8 mouse cellular contexts compared by ENCODE assay signal in genomic region chr11:116329314-116330210, GRCm38 (mm10). TPM values are rescaled to one million over a fixed set of nuclear protein-coding genes. Genes with fewer than 3 reads are reported as not detected.
DNase-seq lines count a peak whose midpoint lies in the region; ATAC-seq and TF ChIP-seq lines count a peak whose summit lies in the region.

No protein-coding gene starts in this region.

- peaks cover 16% of the 10 kb centered on the region for H3K27me3 ChIP-seq in intestine, embryonic 14.5 days (replicated peaks; ENCODE audit: control insufficient read depth, insufficient read depth, low read length)
- H3K27me3 ChIP-seq in intestine, postnatal 0 days (replicated peaks; ENCODE audit: control insufficient read depth, insufficient read depth, low read length) = peaks cover 10% of the 10 kb centered on the region
- peaks cover 41% of the 10 kb centered on the region for H3K27me3 ChIP-seq in embryonic facial prominence, embryonic 10.5 days (replicated peaks; ENCODE audit: low read depth, poor library complexity, severe bottlenecking)
- H3K27me3 ChIP-seq in kidney, embryonic 15.5 days = peaks cover 17% of the 10 kb centered on the region
- peaks cover 23% of the 10 kb centered on the region for H3K27me3 ChIP-seq in midbrain, embryonic 12.5 days

- 0 out of 2 replicates have a peak overlapping the region, but pooled peaks have one; percentile 7 for H3K9ac ChIP-seq in intestine, embryonic 14.5 days (ENCODE audit: low read length)
- H3K9ac ChIP-seq in intestine, postnatal 0 days (ENCODE audit: low read depth, low read length) = no peak overlapping the region
- no peak overlapping the region for H3K9ac ChIP-seq in kidney, embryonic 15.5 days
- H3K9ac ChIP-seq in midbrain, embryonic 12.5 days (replicated peaks) = peak overlapping the region; percentile 12

- no peaks in the 10 kb centered on the region for H3K9me3 ChIP-seq in intestine, embryonic 14.5 days (ENCODE audit: control insufficient read depth, low read length)
- no peaks in the 10 kb centered on the region for H3K9me3 ChIP-seq in intestine, postnatal 0 days (ENCODE audit: control insufficient read depth)
- no peaks in the 10 kb centered on the region for H3K9me3 ChIP-seq in embryonic facial prominence, embryonic 10.5 days
- no peaks in the 10 kb centered on the region for H3K9me3 ChIP-seq in kidney, embryonic 15.5 days (replicated peaks)
- no peaks in the 10 kb centered on the region for H3K9me3 ChIP-seq in midbrain, embryonic 12.5 days

- no peak overlapping the region for H3K27ac ChIP-seq in intestine, embryonic 14.5 days (ENCODE audit: low read depth)
- no peak overlapping the region for H3K27ac ChIP-seq in intestine, postnatal 0 days (ENCODE audit: low read depth, low read length)
- peak overlapping the region; percentile 78 for H3K27ac ChIP-seq in embryonic facial prominence, embryonic 10.5 days (replicated peaks)
- peak overlapping the region; percentile 64 for H3K27ac ChIP-seq in kidney, embryonic 15.5 days
- H3K27ac ChIP-seq in midbrain, embryonic 12.5 days (replicated peaks) = peak overlapping the region; percentile 86

- WGBS in intestine, embryonic 14.5 days = 52% methylated on average over 18 of the region's 18 CpGs
- 53% methylated on average over 18 of the region's 18 CpGs for WGBS in intestine, postnatal 0 days
- WGBS in embryonic facial prominence, embryonic 10.5 days = 45% methylated on average over 18 of the region's 18 CpGs
- WGBS in kidney, embryonic 15.5 days = 50% methylated on average over 18 of the region's 18 CpGs
- 40% methylated on average over 18 of the region's 18 CpGs for WGBS in midbrain, embryonic 12.5 days

- no peak for ATAC-seq in intestine, embryonic 14.5 days (replicated peaks; ENCODE audit: low FRiP score, low TSS enrichment, low read depth)
- ATAC-seq in intestine, postnatal 0 days = no peak
- no peak for ATAC-seq in kidney, embryonic 15.5 days (replicated peaks; ENCODE audit: low FRiP score)
- ATAC-seq in midbrain, embryonic 12.5 days (ENCODE audit: low FRiP score, low read depth) = peak; percentile 69

- TF ChIP-seq CTCF in intestine, postnatal 0 days (IDR thresholded peaks at IDR 0.05; ENCODE audit: low read depth) = no peak

- no peak overlapping the region for H3K4me3 ChIP-seq in intestine, embryonic 14.5 days (ENCODE audit: low read depth, low read length)
- H3K4me3 ChIP-seq in intestine, postnatal 0 days (ENCODE audit: low read depth, low read length) = no peak overlapping the region
- H3K4me3 ChIP-seq in embryonic facial prominence, embryonic 10.5 days = no peak overlapping the region
- no peak overlapping the region for H3K4me3 ChIP-seq in kidney, embryonic 15.5 days (replicated peaks)
- H3K4me3 ChIP-seq in midbrain, embryonic 12.5 days = no peak overlapping the region

- H3K36me3 ChIP-seq in intestine, embryonic 14.5 days (ENCODE audit: control insufficient read depth, insufficient read depth, low read length) = no peaks in the 10 kb centered on the region
- no peaks in the 10 kb centered on the region for H3K36me3 ChIP-seq in intestine, postnatal 0 days (ENCODE audit: control insufficient read depth, insufficient read depth)
- no peaks in the 10 kb centered on the region for H3K36me3 ChIP-seq in embryonic facial prominence, embryonic 10.5 days (replicated peaks)
- H3K36me3 ChIP-seq in kidney, embryonic 15.5 days = no peaks in the 10 kb centered on the region
- no peaks in the 10 kb centered on the region for H3K36me3 ChIP-seq in midbrain, embryonic 12.5 days

- peaks cover 25% of the 10 kb centered on the region for H3K4me1 ChIP-seq in intestine, embryonic 14.5 days (replicated peaks; ENCODE audit: control insufficient read depth, insufficient read depth, low read length)
- H3K4me1 ChIP-seq in intestine, postnatal 0 days (replicated peaks; ENCODE audit: control insufficient read depth, insufficient read depth, low read length) = peaks cover 6% of the 10 kb centered on the region; the same call in 1 of the 2 replicates
- H3K4me1 ChIP-seq in embryonic facial prominence, embryonic 10.5 days = peaks cover 76% of the 10 kb centered on the region
- peaks cover 69% of the 10 kb centered on the region for H3K4me1 ChIP-seq in kidney, embryonic 15.5 days
- H3K4me1 ChIP-seq in midbrain, embryonic 12.5 days = peaks cover 66% of the 10 kb centered on the region

- H3K4me2 ChIP-seq in intestine, embryonic 14.5 days (ENCODE audit: low read length) = no peak overlapping the region
- H3K4me2 ChIP-seq in intestine, postnatal 0 days (replicated peaks; ENCODE audit: low read depth) = no peak overlapping the region
- H3K4me2 ChIP-seq in kidney, embryonic 15.5 days = no peak overlapping the region
- H3K4me2 ChIP-seq in midbrain, embryonic 12.5 days (replicated peaks) = no peak overlapping the region

- no peak for DNase-seq in intestine, embryonic 14.5 days (ENCODE audit: low spot score)
- DNase-seq in embryonic facial prominence, embryonic 10.5 days (ENCODE audit: low spot score) = no peak
- DNase-seq in thymus, postnatal 4 days = no peak
- DNase-seq in adrenal gland, postnatal 36 days = no peak
- no peak for DNase-seq in left cerebral cortex, adult 9 months (ENCODE audit: low spot score in 2 of 2)

RNA-seq across cellular contexts. Expression of gene Foxj1, which starts 5.6 kb away (rescaled TPM):
- 0.95 and 0.97 TPM in 2 replicates for polyA plus RNA-seq in intestine, embryonic 14.5 days (2014; fragmentation: Nextera tagmentation; extraction: Ambion mirVana)
- 0.09 TPM in 1 of 2 replicates, not detected in the other for polyA plus RNA-seq in intestine, postnatal 0 days (2015; fragmentation: Nextera tagmentation; extraction: Ambion mirVana)
- polyA plus RNA-seq in embryonic facial prominence, embryonic 10.5 days (2016; fragmentation: Nextera tagmentation; extraction: Ambion mirVana) = 2.3 and 3.3 TPM in 2 replicates
- polyA plus RNA-seq in kidney, embryonic 15.5 days (2015; fragmentation: Nextera tagmentation; extraction: Ambion mirVana) = 2.9 TPM in 2 replicates
- polyA plus RNA-seq in midbrain, embryonic 12.5 days (2016; fragmentation: Nextera tagmentation; extraction: Ambion mirVana) = 9.8 and 10.5 TPM in 2 replicates
- under 1 TPM in 1 of 2 experiments, not detected in 1; 0.10 TPM for total RNA-seq in adrenal gland, postnatal 36 days (2021)

RNA-seq across cellular contexts. Expression of gene Exoc7, which starts 22.5 kb away (rescaled TPM):
- polyA plus RNA-seq in intestine, embryonic 14.5 days (2014; fragmentation: Nextera tagmentation; extraction: Ambion mirVana) = 63.8 TPM in 2 replicates
- 44.6 and 49.2 TPM in 2 replicates for polyA plus RNA-seq in intestine, postnatal 0 days (2015; fragmentation: Nextera tagmentation; extraction: Ambion mirVana)
- polyA plus RNA-seq in embryonic facial prominence, embryonic 10.5 days (2016; fragmentation: Nextera tagmentation; extraction: Ambion mirVana) = 55.4 and 59.7 TPM in 2 replicates
- 61.8 and 64.0 TPM in 2 replicates for polyA plus RNA-seq in kidney, embryonic 15.5 days (2015; fragmentation: Nextera tagmentation; extraction: Ambion mirVana)
- polyA plus RNA-seq in midbrain, embryonic 12.5 days (2016; fragmentation: Nextera tagmentation; extraction: Ambion mirVana) = 83.4 and 83.5 TPM in 2 replicates
- 10 to 100 TPM; 57.6 to 68.8 TPM for total RNA-seq in adrenal gland, postnatal 36 days (2021)

RNA-seq across cellular contexts. Expression of gene Galr2, which starts 48.8 kb away (rescaled TPM):
- 0.11 and 0.15 TPM in 2 replicates for polyA plus RNA-seq in intestine, embryonic 14.5 days (2014; fragmentation: Nextera tagmentation; extraction: Ambion mirVana)
- polyA plus RNA-seq in intestine, postnatal 0 days (2015; fragmentation: Nextera tagmentation; extraction: Ambion mirVana) = 0.10 and 0.29 TPM in 2 replicates
- polyA plus RNA-seq in embryonic facial prominence, embryonic 10.5 days (2016; fragmentation: Nextera tagmentation; extraction: Ambion mirVana) = 0.25 and 0.39 TPM in 2 replicates
- polyA plus RNA-seq in kidney, embryonic 15.5 days (2015; fragmentation: Nextera tagmentation; extraction: Ambion mirVana) = 0.22 and 0.32 TPM in 2 replicates
- 0.21 and 0.24 TPM in 2 replicates for polyA plus RNA-seq in midbrain, embryonic 12.5 days (2016; fragmentation: Nextera tagmentation; extraction: Ambion mirVana)
- total RNA-seq in adrenal gland, postnatal 36 days (2021) = not detected

RNA-seq across cellular contexts. Expression of gene Srp68, which starts 55.5 kb away (rescaled TPM):
- 78.1 and 83.2 TPM in 2 replicates for polyA plus RNA-seq in intestine, embryonic 14.5 days (2014; fragmentation: Nextera tagmentation; extraction: Ambion mirVana)
- polyA plus RNA-seq in intestine, postnatal 0 days (2015; fragmentation: Nextera tagmentation; extraction: Ambion mirVana) = 45.2 and 48.7 TPM in 2 replicates
- 104 TPM in 2 replicates for polyA plus RNA-seq in embryonic facial prominence, embryonic 10.5 days (2016; fragmentation: Nextera tagmentation; extraction: Ambion mirVana)
- 91.3 and 96.5 TPM in 2 replicates for polyA plus RNA-seq in kidney, embryonic 15.5 days (2015; fragmentation: Nextera tagmentation; extraction: Ambion mirVana)
- 84.2 and 85.6 TPM in 2 replicates for polyA plus RNA-seq in midbrain, embryonic 12.5 days (2016; fragmentation: Nextera tagmentation; extraction: Ambion mirVana)
- 10 to 100 TPM; 77.4 to 81.8 TPM for total RNA-seq in adrenal gland, postnatal 36 days (2021)

Comparison
In these comparisons a context has a peak if more than half of its experiments do, and no peak if none do; other contexts are left out.
1. H3K9ac ChIP-seq: peak in intestine, embryonic 14.5 days (single experiment) and midbrain, embryonic 12.5 days (single experiment); none in intestine, postnatal 0 days (single experiment) and kidney, embryonic 15.5 days (single experiment).
2. H3K27ac ChIP-seq: peak in embryonic facial prominence, embryonic 10.5 days (single experiment), kidney, embryonic 15.5 days (single experiment) and midbrain, embryonic 12.5 days (single experiment); none in intestine, embryonic 14.5 days (single experiment) and intestine, postnatal 0 days (single experiment).